Mouse (Mus musculus): ENCODE data around the gene Plcb1. TPM values are rescaled to one million over a fixed set of nuclear protein-coding genes. Genes with fewer than 3 reads are reported as not detected.

Plcb1 gene
- polyA plus RNA-seq, 1 experiment, result 6.2 TPM

- 95% methylated on average over 3 of the region's 3 CpGs for WGBS
- DNase-seq, result no peak
Observed at GRCm38 (mm10) chr2:134827778-134828487, 42.1 kb downstream of the Plcb1 start.

GRCm38 (mm10) chr2:134831861-134832260, 46.0 kb downstream of the Plcb1 start:
- Histone ChIP-seq H3K4me1 (ENCODE audit: control insufficient read depth, insufficient read depth, low read length) (no peaks in the 10 kb centered on the region), H3K4me3 (replicated peaks; ENCODE audit: extremely low read depth, low read depth, low read length) (no peak overlapping the region)
- WGBS, result 95% methylated on average over 7 of the region's 7 CpGs
- TF ChIP-seq CTCF (IDR thresholded peaks at IDR 0.05; ENCODE audit: insufficient read depth, low read length) (no peak), POLR2A (IDR thresholded peaks at IDR 0.05; ENCODE audit: borderline replicate concordance, extremely low read depth, low read depth, low read length) (no peak)
- DNase-seq, result no peak

More at GRCm38 (mm10) chr2:134827778-134828487, 42.1 kb downstream of the Plcb1 start:
- Histone ChIP-seq H3K4me1 (ENCODE audit: control insufficient read depth, insufficient read depth, low read length) (peaks cover 6% of the 10 kb centered on the region), H3K4me3 (replicated peaks; ENCODE audit: extremely low read depth, low read depth, low read length) (no peak overlapping the region)
- TF ChIP-seq POLR2A (IDR thresholded peaks at IDR 0.05; ENCODE audit: borderline replicate concordance, extremely low read depth, low read depth, low read length) (no peak), CTCF (IDR thresholded peaks at IDR 0.05; ENCODE audit: insufficient read depth, low read length) (no peak)

- Histone ChIP-seq H3K4me1 (ENCODE audit: control insufficient read depth, insufficient read depth, low read length) (no peaks in the 10 kb centered on the region), H3K4me3 (replicated peaks; ENCODE audit: extremely low read depth, low read depth, low read length) (no peak overlapping the region)
- TF ChIP-seq POLR2A (IDR thresholded peaks at IDR 0.05; ENCODE audit: borderline replicate concordance, extremely low read depth, low read depth, low read length) (no peak), CTCF (IDR thresholded peaks at IDR 0.05; ENCODE audit: insufficient read depth, low read length) (peak; percentile 40; the same call in 1 of the 2 replicates)
- no peak for DNase-seq
- 64% methylated on average over 1 of the region's 1 CpGs for WGBS
Observed at GRCm38 (mm10) chr2:134836097-134836496, 50.2 kb downstream of the Plcb1 start.

GRCm38 (mm10) chr2:134838185-134838584, 52.3 kb downstream of the Plcb1 start:
- DNase-seq, result no peak
- Histone ChIP-seq H3K4me1 (ENCODE audit: control insufficient read depth, insufficient read depth, low read length) (no peaks in the 10 kb centered on the region), H3K4me3 (replicated peaks; ENCODE audit: extremely low read depth, low read depth, low read length) (no peak overlapping the region)
- TF ChIP-seq POLR2A (IDR thresholded peaks at IDR 0.05; ENCODE audit: borderline replicate concordance, extremely low read depth, low read depth, low read length) (no peak), CTCF (IDR thresholded peaks at IDR 0.05; ENCODE audit: insufficient read depth, low read length) (no peak)
- WGBS, result 86% methylated on average over 1 of the region's 1 CpGs

- Histone ChIP-seq H3K4me1 (ENCODE audit: control insufficient read depth, insufficient read depth, low read length) (no peaks in the 10 kb centered on the region), H3K4me3 (replicated peaks; ENCODE audit: extremely low read depth, low read depth, low read length) (no peak overlapping the region)
- no peak for DNase-seq
- WGBS, result 81% methylated on average over 1 of the region's 1 CpGs
- no peak for TF ChIP-seq CTCF (IDR thresholded peaks at IDR 0.05; ENCODE audit: insufficient read depth, low read length)
Observed at GRCm38 (mm10) chr2:134838888-134839287, 53.0 kb downstream of the Plcb1 start.

GRCm38 (mm10) chr2:134842883-134843282, 57.0 kb downstream of the Plcb1 start:
- 84% methylated on average over 4 of the region's 4 CpGs for WGBS
- DNase-seq, result no peak
- TF ChIP-seq CTCF (IDR thresholded peaks at IDR 0.05; ENCODE audit: insufficient read depth, low read length) (no peak), POLR2A (IDR thresholded peaks at IDR 0.05; ENCODE audit: borderline replicate concordance, extremely low read depth, low read depth, low read length) (no peak)
- H3K4me3 ChIP-seq (replicated peaks; ENCODE audit: extremely low read depth, low read depth, low read length), result no peak overlapping the region
- no peaks in the 10 kb centered on the region; the same call in 1 of the 2 replicates for H3K4me1 ChIP-seq (ENCODE audit: control insufficient read depth, insufficient read depth, low read length)

- TF ChIP-seq CTCF (IDR thresholded peaks at IDR 0.05; ENCODE audit: insufficient read depth, low read length), result no peak
- no peak for TF ChIP-seq POLR2A (IDR thresholded peaks at IDR 0.05; ENCODE audit: borderline replicate concordance, extremely low read depth, low read depth, low read length)
- WGBS, result 44% methylated on average over 6 of the region's 6 CpGs
- DNase-seq, result no peak
- Histone ChIP-seq H3K4me1 (ENCODE audit: control insufficient read depth, insufficient read depth, low read length) (no peaks in the 10 kb centered on the region; the same call in 1 of the 2 replicates), H3K4me3 (replicated peaks; ENCODE audit: extremely low read depth, low read depth, low read length) (no peak overlapping the region)
Observed at GRCm38 (mm10) chr2:134844391-134845238, 58.7 kb downstream of the Plcb1 start.

GRCm38 (mm10) chr2:134845239-134845738, 59.4 kb downstream of the Plcb1 start:
- no peak for DNase-seq
- no peak overlapping the region for H3K4me3 ChIP-seq (replicated peaks; ENCODE audit: extremely low read depth, low read depth, low read length)
- H3K4me1 ChIP-seq (ENCODE audit: control insufficient read depth, insufficient read depth, low read length), result no peaks in the 10 kb centered on the region; the same call in 1 of the 2 replicates
- 31% methylated on average over 3 of the region's 3 CpGs for WGBS
- TF ChIP-seq CTCF (IDR thresholded peaks at IDR 0.05; ENCODE audit: insufficient read depth, low read length) (no peak), POLR2A (IDR thresholded peaks at IDR 0.05; ENCODE audit: borderline replicate concordance, extremely low read depth, low read depth, low read length) (no peak)

GRCm38 (mm10) chr2:134846555-134846954, 60.7 kb downstream of the Plcb1 start:
- no peak overlapping the region for H3K4me3 ChIP-seq (replicated peaks; ENCODE audit: extremely low read depth, low read depth, low read length)
- WGBS, result 90% methylated on average over 3 of the region's 3 CpGs

More at GRCm38 (mm10) chr2:134846555-134846954, 60.7 kb downstream of the Plcb1 start:
- DNase-seq, result no peak
- no peak for TF ChIP-seq POLR2A (IDR thresholded peaks at IDR 0.05; ENCODE audit: borderline replicate concordance, extremely low read depth, low read depth, low read length)
- no peak for TF ChIP-seq CTCF (IDR thresholded peaks at IDR 0.05; ENCODE audit: insufficient read depth, low read length)
- H3K4me1 ChIP-seq (ENCODE audit: control insufficient read depth, insufficient read depth, low read length), result no peaks in the 10 kb centered on the region; the same call in 1 of the 2 replicates

Measured in lung, adult 2 months (tissue).